Mouse (Mus musculus): Measurements from ENCODE around the gene Tmem201. TPM values are rescaled to one million over a fixed set of nuclear protein-coding genes. Genes with fewer than 3 reads are reported as not detected.

Tmem201 gene
- total RNA-seq (2021), result 10 to 100 TPM; 69.7 to 78.3 TPM
- long read RNA-seq, experiment 1, transcript Tmem201-202 (6 exons, 3,620 nt), result major isoform, 29 of 51 reads
- long read RNA-seq, experiment 1, partial matches to known transcripts, result 5 of 51 reads
- long read RNA-seq, experiment 1, other reads (novel, unspliced or antisense), result 15 of 51 reads
- long read RNA-seq, experiment 2, transcript Tmem201-202 (6 exons, 3,620 nt), result major isoform, 52 of 79 reads
- long read RNA-seq, experiment 2, partial matches to known transcripts, result 6 of 79 reads
- long read RNA-seq, experiment 2, other reads (novel, unspliced or antisense), result 18 of 79 reads

- TF ChIP-seq CTCF (conservative IDR thresholded peaks at IDR 0.05), result peak; percentile 95
- peak within 1 kb of the TSS; percentile 93 for H3K4me3 ChIP-seq
- peak; percentile 93 to 97 for DNase-seq (ENCODE audit: low spot score in 2 of 2)
- H3K27ac ChIP-seq, result peak within 1 kb of the TSS; percentile 83
These were observed at the start of gene Tmem201 for GRCm38 (mm10) chr4:149737383-149738324. TSS of gene Tmem201 (minus strand) at chr4:149738044.

GRCm38 (mm10) chr4:149784901-149785300 lies 47.1 kb upstream of the Tmem201 start:
- no peak overlapping the region for H3K27ac ChIP-seq

GRCm38 (mm10) chr4:149784371-149784770 lies 46.5 kb upstream of the Tmem201 start:
- no peak for TF ChIP-seq CTCF (conservative IDR thresholded peaks at IDR 0.05)
- no peak overlapping the region for H3K27ac ChIP-seq
- DNase-seq (ENCODE audit: low spot score in 2 of 2), result no peak
- no peak overlapping the region for H3K4me3 ChIP-seq

More at GRCm38 (mm10) chr4:149784901-149785300, 47.1 kb upstream of the Tmem201 start:
- DNase-seq (ENCODE audit: low spot score in 2 of 2), result no peak
- no peak overlapping the region for H3K4me3 ChIP-seq
- no peak for TF ChIP-seq CTCF (conservative IDR thresholded peaks at IDR 0.05)

GRCm38 (mm10) chr4:149782975-149783374 lies 45.1 kb upstream of the Tmem201 start:
- no peak for TF ChIP-seq CTCF (conservative IDR thresholded peaks at IDR 0.05)
- no peak overlapping the region for H3K4me3 ChIP-seq
- H3K27ac ChIP-seq, result peak overlapping the region; percentile 65; the same call in 1 of the 2 replicates
- DNase-seq (ENCODE audit: low spot score in 2 of 2), result no peak

GRCm38 (mm10) chr4:149780565-149781356 lies 42.9 kb upstream of the Tmem201 start:
- H3K27ac ChIP-seq, result peak overlapping the region; percentile 63; the same call in 1 of the 2 replicates
- DNase-seq (ENCODE audit: low spot score in 2 of 2), result peak in 1 of 2 experiments; percentile 62
- TF ChIP-seq CTCF (conservative IDR thresholded peaks at IDR 0.05), result no peak
- H3K4me3 ChIP-seq, result no peak overlapping the region

- no peak for TF ChIP-seq CTCF (conservative IDR thresholded peaks at IDR 0.05)
- DNase-seq (ENCODE audit: low spot score in 2 of 2), result no peak
- no peak overlapping the region for H3K4me3 ChIP-seq
- H3K27ac ChIP-seq, result no peak overlapping the region
These were observed 42.1 kb upstream of the Tmem201 start for GRCm38 (mm10) chr4:149779966-149780365.

GRCm38 (mm10) chr4:149777126-149777525 lies 39.3 kb upstream of the Tmem201 start:
- no peak for DNase-seq (ENCODE audit: low spot score in 2 of 2)
- Histone ChIP-seq H3K4me3 (no peak overlapping the region), H3K27ac (no peak overlapping the region; the same call in 1 of the 2 replicates)
- TF ChIP-seq CTCF (conservative IDR thresholded peaks at IDR 0.05), result no peak

GRCm38 (mm10) chr4:149775760-149776362 lies 38.0 kb upstream of the Tmem201 start:
- no peak overlapping the region for H3K4me3 ChIP-seq
- no peak for DNase-seq (ENCODE audit: low spot score in 2 of 2)
- TF ChIP-seq CTCF (conservative IDR thresholded peaks at IDR 0.05), result no peak
- H3K27ac ChIP-seq, result peak overlapping the region; percentile 63; the same call in 1 of the 2 replicates

- Histone ChIP-seq H3K4me3 (no peak overlapping the region), H3K27ac (peak overlapping the region; percentile 63; the same call in 1 of the 2 replicates)
- DNase-seq (ENCODE audit: low spot score in 2 of 2), result no peak
- no peak for TF ChIP-seq CTCF (conservative IDR thresholded peaks at IDR 0.05)
These were observed 37.5 kb upstream of the Tmem201 start for GRCm38 (mm10) chr4:149775330-149775729.

- no peak for TF ChIP-seq CTCF (conservative IDR thresholded peaks at IDR 0.05)
- Histone ChIP-seq H3K4me3 (peak within 1 kb of the TSS; percentile 76), H3K27ac (peak within 1 kb of the TSS; percentile 96)
- DNase-seq (ENCODE audit: low spot score in 2 of 2), result peak; percentile 96
These were observed 36.2 kb upstream of the Tmem201 start, which contains the start of gene Slc25a33 for GRCm38 (mm10) chr4:149774094-149774470. TSS of gene Slc25a33 (minus strand) at chr4:149774277.

GRCm38 (mm10) chr4:149773408-149774093 lies 35.7 kb upstream of the Tmem201 start:
- DNase-seq (ENCODE audit: low spot score in 2 of 2), result no peak
- Histone ChIP-seq H3K27ac (peak overlapping the region; percentile 96), H3K4me3 (peak overlapping the region; percentile 76)
- TF ChIP-seq CTCF (conservative IDR thresholded peaks at IDR 0.05), result no peak

Measured in layer of hippocampus, adult 2 months (tissue).